Mouse (Mus musculus) heart, adult 2 months (tissue): Measurements from ENCODE around the gene Clstn2. TPM values are rescaled to one million over a fixed set of nuclear protein-coding genes. Genes with fewer than 3 reads are reported as not detected.

Experiments used
- DNase-seq, 2 experiments: peaks; one replicate each; pipeline ENCODE4 v3.0.0; 2021
- H3K27ac ChIP-seq: fragments of 200-600 bp; 2 replicates; pipeline ENCODE4 v1.8.1; 2022
- H3K27me3 ChIP-seq: fragments of 200-500 bp; 2 replicates; pipeline ENCODE4 v1.6.1; 2012; ENCODE audit warnings: mild to moderate bottlenecking, low read length, inconsistent platforms, mixed read lengths; ENCODE audit not compliant: control insufficient read depth, insufficient read depth
- H3K36me3 ChIP-seq: fragments of 200-500 bp; 2 replicates; pipeline ENCODE4 v1.6.1; 2012; ENCODE audit warnings: low read length, inconsistent platforms; ENCODE audit not compliant: control insufficient read depth, insufficient read depth
- H3K4me1 ChIP-seq: fragments of 200-500 bp; 2 replicates; pipeline ENCODE4 v1.6.1; 2011; ENCODE audit warnings: low read length; ENCODE audit not compliant: control insufficient read depth, insufficient read depth
- H3K4me3 ChIP-seq: fragments of 200-600 bp; 2 replicates; pipeline ENCODE4 v1.8.1; 2022
- H3K79me2 ChIP-seq: fragments of 200-500 bp; replicated peaks from 2 replicates; pipeline ENCODE4 v1.6.1; 2012; ENCODE audit warnings: mild to moderate bottlenecking, inconsistent platforms, low read length, moderate library complexity, mixed read lengths; ENCODE audit not compliant: control insufficient read depth, insufficient read depth
- H3K9ac ChIP-seq: fragments of 200-500 bp; 2 replicates; pipeline ENCODE4 v1.6.1; 2012; ENCODE audit warnings: low read depth, mild to moderate bottlenecking, control low read depth, inconsistent platforms, low read length, mixed read lengths
- CTCF ChIP-seq: fragments of 200-600 bp; IDR thresholded peaks from 2 replicates; pipeline ENCODE4 v1.8.1; 2022; ENCODE audit warnings: antibody characterized with exemption, mild to moderate bottlenecking, moderate library complexity
- EP300 ChIP-seq: fragments of 200-500 bp; IDR thresholded peaks from 2 replicates; pipeline ENCODE4 v1.6.1; 2011; ENCODE audit warnings: low read depth, low read length, control low read depth; ENCODE audit not compliant: insufficient read depth
- POLR2A ChIP-seq: fragments of 200-500 bp; IDR thresholded peaks from 2 replicates; pipeline ENCODE4 v1.6.1; 2011; ENCODE audit warnings: mild to moderate bottlenecking, low read depth, low read length, control low read depth; ENCODE audit not compliant: insufficient read depth
- WGBS: fragments of 180-500 bp; shearing (Covaris S2); methylation state at CpG from one replicate; pipeline ENCODE4 v1.1.7; 2018; 5-methylcytosine and 5-hydroxymethylcytosine counted together
- intact Hi-C: fragments of 180-260 bp; cut with DNase I; formaldehyde crosslinking; loops from one replicate; pipeline ENCODE4 v1.15.1; 2025
- polyA plus RNA-seq: library from polyadenylated mRNA; depleted of rRNA; stranded (reverse); fragments of >200 nt; gene quantifications from 2 replicates; pipeline ENCODE4 v1.2.3, GENCODE M21; 2012
- total RNA-seq, 2 experiments: library from RNA; stranded (reverse); gene quantifications; 2 replicates each; pipeline ENCODE4 v1.2.3; 2021

The Clstn2 gene
- total and polyA plus RNA-seq, 3 experiments, result 0.29 to 0.39 (median 0.37) TPM

GRCm38 (mm10) chr9:97702989-97703388 is 330.0 kb downstream of the Clstn2 start:
- no peak overlapping the region for H3K9ac ChIP-seq
- H3K4me3 ChIP-seq, result no peak overlapping the region
- H3K27ac ChIP-seq, result no peak overlapping the region
- TF ChIP-seq POLR2A (no peak), CTCF (no peak), EP300 (no peak)
- DNase-seq, result no peak
- no peaks in the 10 kb centered on the region for H3K79me2 ChIP-seq
- intact Hi-C loops, result no loop called here
- H3K36me3 ChIP-seq, result no peaks in the 10 kb centered on the region
- H3K4me1 ChIP-seq, result no peaks in the 10 kb centered on the region
- 51% methylated on average over 2 of the region's 2 CpGs for WGBS
- H3K27me3 ChIP-seq, result no peaks in the 10 kb centered on the region

- Histone ChIP-seq H3K4me3 (no peak overlapping the region), H3K27ac (no peak overlapping the region), H3K27me3 (no peaks in the 10 kb centered on the region), H3K9ac (no peak overlapping the region), H3K4me1 (no peaks in the 10 kb centered on the region), H3K36me3 (no peaks in the 10 kb centered on the region), H3K79me2 (no peaks in the 10 kb centered on the region)
- no peak for DNase-seq
- intact Hi-C loops, result no loop called here
- 69% methylated on average over 3 of the region's 3 CpGs for WGBS
- TF ChIP-seq EP300 (no peak), POLR2A (no peak), CTCF (no peak)
These were observed 333.0 kb downstream of the Clstn2 start for GRCm38 (mm10) chr9:97699983-97700382.

DNA sequence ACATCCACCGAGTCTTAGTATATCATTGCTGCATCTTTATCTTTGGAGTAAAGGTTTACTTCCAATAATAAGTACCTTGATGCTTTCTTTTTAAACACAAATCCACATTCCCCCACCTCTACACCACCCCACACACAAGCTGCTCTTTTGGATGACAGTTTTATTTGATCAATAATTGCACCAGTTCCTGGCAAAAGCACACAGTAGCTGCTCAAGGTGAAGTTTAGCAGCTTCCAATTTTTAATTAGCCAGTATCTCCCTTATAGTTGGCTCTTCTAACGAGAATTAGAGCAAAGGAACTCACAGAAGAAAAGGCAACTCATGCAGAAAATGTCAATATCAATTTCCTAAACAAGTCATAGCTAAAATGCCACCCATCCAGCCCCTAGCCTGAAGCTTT is 334.0 kb downstream of the Clstn2 start:
- no peak for DNase-seq
- Histone ChIP-seq H3K36me3 (no peaks in the 10 kb centered on the region), H3K27me3 (no peaks in the 10 kb centered on the region), H3K27ac (no peak overlapping the region), H3K4me1 (no peaks in the 10 kb centered on the region), H3K79me2 (no peaks in the 10 kb centered on the region), H3K9ac (no peak overlapping the region), H3K4me3 (no peak overlapping the region)
- 77% methylated on average over 2 of the region's 2 CpGs for WGBS
- no peak for TF ChIP-seq EP300
- TF ChIP-seq POLR2A, result no peak
- TF ChIP-seq CTCF, result no peak
- intact Hi-C loops, result no loop called here

GRCm38 (mm10) chr9:97698071-97698470 is 334.9 kb downstream of the Clstn2 start:
- no peak overlapping the region for H3K4me3 ChIP-seq
- no peak overlapping the region for H3K27ac ChIP-seq
- WGBS, result 89% methylated on average over 10 of the region's 10 CpGs
- H3K27me3 ChIP-seq, result no peaks in the 10 kb centered on the region
- TF ChIP-seq EP300 (no peak), CTCF (no peak), POLR2A (no peak)
- H3K4me1 ChIP-seq, result no peaks in the 10 kb centered on the region
- H3K36me3 ChIP-seq, result no peaks in the 10 kb centered on the region
- intact Hi-C loops, result no loop called here
- H3K79me2 ChIP-seq, result no peaks in the 10 kb centered on the region
- no peak for DNase-seq
- H3K9ac ChIP-seq, result no peak overlapping the region

DNA sequence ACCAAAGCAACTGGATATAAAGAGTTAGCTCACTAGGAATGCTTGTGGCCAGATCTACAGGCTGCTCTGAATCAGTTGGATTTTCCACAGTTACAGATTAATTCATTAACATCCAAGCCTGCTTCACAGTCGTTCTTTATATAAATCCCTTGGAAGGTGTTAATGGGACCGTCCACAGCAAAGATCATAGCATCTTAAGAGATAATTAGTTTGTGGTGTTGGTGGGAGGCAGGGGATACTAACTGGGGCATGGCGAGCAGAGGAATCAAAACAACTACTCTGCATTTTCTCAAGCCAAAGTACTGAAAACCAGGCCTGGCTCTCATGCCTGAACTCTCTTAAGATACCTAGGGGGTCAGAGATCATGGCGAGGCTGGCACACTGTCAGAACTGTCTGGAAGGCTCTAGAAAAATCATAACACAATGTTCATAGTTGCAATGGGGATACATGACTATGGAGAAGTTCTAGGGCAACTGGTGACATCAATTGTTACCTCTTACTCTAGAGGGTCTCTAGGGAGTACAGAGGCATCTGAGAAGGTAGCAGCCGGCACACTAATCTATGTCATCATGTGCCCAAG is 336.2 kb downstream of the Clstn2 start:
- Histone ChIP-seq H3K79me2 (no peaks in the 10 kb centered on the region), H3K36me3 (no peaks in the 10 kb centered on the region), H3K27me3 (no peaks in the 10 kb centered on the region), H3K9ac (no peak overlapping the region), H3K4me3 (no peak overlapping the region), H3K27ac (no peak overlapping the region), H3K4me1 (no peaks in the 10 kb centered on the region)
- TF ChIP-seq CTCF (no peak), EP300 (no peak), POLR2A (no peak)
- WGBS, result 68% methylated on average over 5 of the region's 5 CpGs
- intact Hi-C loops, result no loop called here
- DNase-seq, result no peak

DNA sequence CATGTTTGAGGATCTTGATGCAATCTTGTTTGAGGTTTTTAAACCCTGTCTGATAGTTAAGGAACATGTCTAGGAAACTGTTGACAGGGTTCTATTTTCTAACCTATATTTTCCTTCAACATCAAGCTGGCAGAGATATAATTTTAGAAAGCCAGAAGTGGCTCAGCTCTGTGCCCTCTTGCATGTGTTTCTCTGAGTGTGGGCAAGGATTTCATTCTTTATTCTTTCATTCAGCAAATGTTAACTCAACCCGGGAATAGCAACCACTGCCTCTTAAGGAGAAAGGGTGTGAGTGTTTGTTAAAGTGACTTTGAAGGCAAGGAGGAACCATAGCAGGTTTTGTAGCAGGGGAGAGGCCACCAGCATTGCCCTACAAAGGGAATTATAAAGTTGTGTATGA is 337.7 kb downstream of the Clstn2 start:
- no peak for DNase-seq
- H3K4me3 ChIP-seq, result no peak overlapping the region
- no peaks in the 10 kb centered on the region for H3K79me2 ChIP-seq
- H3K4me1 ChIP-seq, result no peaks in the 10 kb centered on the region
- TF ChIP-seq EP300 (no peak), POLR2A (no peak), CTCF (no peak)
- WGBS, result 43% methylated on average over 1 of the region's 1 CpGs
- H3K27ac ChIP-seq, result no peak overlapping the region
- intact Hi-C loops, result no loop called here
- H3K27me3 ChIP-seq, result no peaks in the 10 kb centered on the region
- no peaks in the 10 kb centered on the region for H3K36me3 ChIP-seq
- no peak overlapping the region for H3K9ac ChIP-seq
